Mouse (Mus musculus): ENCODE data around the gene Gm340. TPM values are rescaled to one million over a fixed set of nuclear protein-coding genes. Genes with fewer than 3 reads are reported as not detected.

The Gm340 gene
- polyA plus RNA-seq (2012; rRNA removed): 2.6 and 2.7 TPM in 2 replicates

GRCm38 (mm10) chr19:41581706-41582420, at the start of gene Gm340:
Gene Gm340, plus strand, starts transcription at chr19:41582370.

Other genes with a start within 250 kb of the Gm340 start
- gene Pik3ap1, start 197.3 kb upstream of the Gm340 start, polyA plus RNA-seq (2012; rRNA removed): 2.1 and 2.2 TPM in 2 replicates
- gene Lcor, start 99.7 kb upstream of the Gm340 start, polyA plus RNA-seq (2012; rRNA removed): 6.5 and 7.2 TPM in 2 replicates
- gene Slit1, start 161.3 kb downstream of the Gm340 start, polyA plus RNA-seq (2012; rRNA removed): 29.0 and 30.5 TPM in 2 replicates
- gene Arhgap19, start 219.7 kb downstream of the Gm340 start, polyA plus RNA-seq (2012; rRNA removed): 12.2 and 14.2 TPM in 2 replicates
- 7.8 and 10.0 TPM in 2 replicates for gene Frat1, start 247.6 kb downstream of the Gm340 start, polyA plus RNA-seq (2012; rRNA removed)

All from central nervous system, embryonic 14 days (tissue).